Mouse (Mus musculus) CH12F3 (cell line): Measurements from ENCODE around the gene Rpl37.
"Not testable (repeated sequence)": the region's sequence is repeated elsewhere in the genome, so short reads cannot be mapped to it uniquely, and the experiment has no call there.

Experiments
- in situ Hi-C: fragments of 300-500 bp; cut with MboI; formaldehyde crosslinking; loops from 2 replicates; pipeline ENCODE4 v1.14.3; 2020; ENCODE audit warnings: low sequenced_read_pairs

Gene Rpl37

DNA sequence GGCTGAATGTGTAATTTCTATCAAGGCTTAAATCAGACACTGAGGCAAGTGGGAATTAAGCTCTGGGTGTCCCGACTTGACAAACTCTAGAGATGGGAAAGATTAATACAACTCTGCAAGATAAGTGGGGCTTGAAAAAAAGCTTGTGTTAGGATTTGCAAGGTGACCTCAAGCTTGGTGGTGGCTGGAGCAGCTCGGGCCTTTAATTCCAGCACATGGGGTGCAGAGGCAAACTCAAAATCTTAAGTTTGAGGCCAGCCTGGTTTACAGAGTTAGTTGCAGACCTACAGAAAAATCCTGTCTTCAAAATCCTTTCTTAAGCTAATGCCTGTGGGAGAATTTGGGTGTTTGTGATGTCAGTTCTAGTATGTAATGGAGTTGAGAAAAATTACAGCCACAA, 2.7 kb downstream of the Rpl37 start:
- in situ Hi-C loops, result loop anchor here (25.0 kb wide), 2 partner anchors 1132 to 1593 kb away; partner anchors contain the start of genes AW549877, Fbxo4 and Rictor

DNA sequence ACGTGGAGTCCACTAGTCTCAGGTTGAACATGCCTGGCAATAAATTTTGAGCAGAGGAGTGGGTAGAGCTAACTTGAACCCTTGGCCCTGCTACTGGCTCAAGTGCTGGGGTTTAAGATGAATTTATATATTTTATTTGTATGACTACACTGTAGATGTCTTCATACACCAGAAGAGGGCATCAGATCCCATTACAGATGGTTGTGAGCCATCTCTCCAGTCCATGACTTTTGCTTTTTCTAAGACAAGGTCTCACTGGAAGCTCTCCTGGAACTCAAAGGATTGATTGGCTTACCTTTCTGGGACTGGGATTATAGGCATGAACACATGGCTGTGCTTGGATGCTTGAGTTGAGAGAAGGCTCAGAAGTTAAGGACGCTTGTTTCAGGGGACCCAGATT, 3.3 kb downstream of the Rpl37 start:
- in situ Hi-C loops, result loop anchor here (25.0 kb wide), 2 partner anchors 1132 to 1593 kb away; partner anchors contain the start of genes AW549877, Fbxo4 and Rictor

DNA sequence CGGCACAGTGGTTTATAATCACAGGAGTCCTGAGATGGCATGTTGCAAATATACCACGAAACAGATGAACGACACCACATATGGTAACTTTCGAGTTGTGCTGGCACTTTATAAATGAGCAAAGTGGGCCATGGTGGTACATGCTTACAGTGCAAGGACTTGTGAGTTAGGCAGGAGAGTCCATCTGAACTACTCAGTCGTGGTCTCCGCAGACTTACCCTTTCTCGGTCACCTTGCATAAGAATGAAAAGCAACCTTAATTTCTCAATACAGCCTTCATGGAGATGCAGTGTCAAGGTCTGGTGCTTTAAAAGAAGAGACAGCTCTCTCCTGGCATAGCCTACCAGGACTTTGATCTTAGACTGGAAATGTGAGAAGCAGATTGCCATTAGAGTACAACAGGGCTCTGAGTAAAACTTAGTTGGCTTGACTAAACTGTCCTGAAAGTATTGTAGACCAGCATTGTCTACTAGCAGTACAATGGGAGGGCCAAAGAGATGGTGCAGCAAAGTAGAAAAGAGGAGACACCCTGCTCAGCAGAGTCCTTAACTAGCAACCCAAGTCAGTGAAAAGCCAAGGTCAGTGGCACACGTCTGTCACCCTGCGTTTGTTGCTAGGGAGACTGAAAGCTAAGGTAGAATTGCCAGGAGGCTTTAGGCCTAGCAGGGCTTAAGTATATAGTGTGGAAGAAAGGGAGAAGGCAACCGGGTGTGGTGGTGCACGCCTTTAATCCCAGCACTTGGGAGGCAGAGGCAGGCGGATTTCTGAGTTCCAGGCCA, 5.3 kb downstream of the Rpl37 start:
- in situ Hi-C loops, result loop anchor here (25.0 kb wide), 2 partner anchors 1134 to 1591 kb away; partner anchors contain the start of genes AW549877, Fbxo4 and Rictor

DNA sequence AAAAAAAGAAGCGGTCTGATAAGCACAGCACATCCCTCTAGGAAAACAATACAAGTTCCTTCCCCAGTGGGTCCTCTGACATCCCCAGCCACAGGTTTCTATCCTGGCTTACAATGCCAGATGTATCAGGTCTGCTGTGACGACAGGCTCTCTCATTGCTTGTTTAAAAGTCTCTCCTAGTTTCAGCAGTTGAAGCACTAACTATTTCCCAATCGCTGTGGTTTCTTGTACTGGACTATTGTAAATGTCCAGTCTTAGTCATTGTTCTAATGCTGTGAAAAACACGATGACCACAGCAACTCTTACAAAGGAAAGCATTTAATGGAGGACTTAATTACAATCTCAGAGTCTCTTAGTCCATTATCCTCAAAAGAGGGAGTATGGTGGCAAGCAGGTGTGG, 10.0 kb downstream of the Rpl37 start:
- in situ Hi-C loops, result no loop called here

DNA sequence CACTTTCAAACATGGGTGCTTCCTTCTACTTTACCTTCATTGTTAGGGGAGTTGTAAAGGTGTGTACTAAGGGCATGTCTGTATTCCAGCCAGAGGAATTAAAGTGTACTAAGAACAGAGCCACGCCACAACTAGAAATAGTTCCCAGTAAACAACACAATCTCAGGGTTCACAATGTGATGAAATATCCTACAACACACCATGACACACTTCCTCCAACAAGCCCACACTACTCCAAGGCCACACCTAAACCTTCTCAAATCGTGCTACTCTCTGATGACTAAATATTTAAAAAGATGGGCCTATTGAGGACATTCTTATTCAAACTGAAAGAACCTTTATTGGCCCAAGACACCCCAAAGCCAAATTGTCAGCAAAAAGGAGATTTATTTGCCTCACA, 11.0 kb downstream of the Rpl37 start:
- in situ Hi-C loops, result no loop called here

DNA sequence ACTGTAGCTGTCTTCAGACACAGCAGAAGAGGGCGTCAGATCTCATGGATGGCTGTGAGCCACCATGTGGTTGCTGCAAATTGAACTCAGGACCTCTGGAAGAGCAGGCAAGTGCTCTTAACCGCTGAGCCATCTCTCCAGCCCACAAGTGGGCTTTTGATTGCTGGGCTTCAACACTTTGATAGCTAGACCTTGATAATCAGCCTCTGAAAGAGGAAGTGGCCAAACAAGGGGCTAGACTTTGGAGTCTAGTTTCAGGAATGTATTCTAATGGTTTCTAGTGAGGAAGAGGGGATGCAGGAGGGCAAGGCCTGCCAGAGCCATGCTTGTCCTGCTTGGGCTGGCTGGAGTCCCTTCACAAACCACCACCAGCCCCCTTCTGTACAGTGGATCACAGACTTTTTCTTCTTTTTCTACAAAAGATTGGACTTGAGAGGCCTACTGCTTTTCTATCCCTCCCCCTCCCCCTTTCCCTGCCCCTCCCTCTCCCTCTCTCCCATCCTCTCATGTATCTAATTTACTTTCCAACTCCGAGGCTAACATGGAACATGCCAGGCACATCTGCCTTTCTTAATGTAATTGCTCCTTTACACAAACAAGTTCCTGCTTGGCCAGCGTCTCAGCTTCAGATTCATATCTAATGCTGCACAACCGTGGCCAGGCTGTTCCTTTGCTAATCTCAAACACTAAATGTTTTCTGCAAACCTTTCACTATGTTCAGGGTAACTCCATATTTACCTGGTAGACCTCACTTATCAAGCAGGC, 11.9 kb downstream of the Rpl37 start:
- in situ Hi-C loops, result no loop called here

DNA sequence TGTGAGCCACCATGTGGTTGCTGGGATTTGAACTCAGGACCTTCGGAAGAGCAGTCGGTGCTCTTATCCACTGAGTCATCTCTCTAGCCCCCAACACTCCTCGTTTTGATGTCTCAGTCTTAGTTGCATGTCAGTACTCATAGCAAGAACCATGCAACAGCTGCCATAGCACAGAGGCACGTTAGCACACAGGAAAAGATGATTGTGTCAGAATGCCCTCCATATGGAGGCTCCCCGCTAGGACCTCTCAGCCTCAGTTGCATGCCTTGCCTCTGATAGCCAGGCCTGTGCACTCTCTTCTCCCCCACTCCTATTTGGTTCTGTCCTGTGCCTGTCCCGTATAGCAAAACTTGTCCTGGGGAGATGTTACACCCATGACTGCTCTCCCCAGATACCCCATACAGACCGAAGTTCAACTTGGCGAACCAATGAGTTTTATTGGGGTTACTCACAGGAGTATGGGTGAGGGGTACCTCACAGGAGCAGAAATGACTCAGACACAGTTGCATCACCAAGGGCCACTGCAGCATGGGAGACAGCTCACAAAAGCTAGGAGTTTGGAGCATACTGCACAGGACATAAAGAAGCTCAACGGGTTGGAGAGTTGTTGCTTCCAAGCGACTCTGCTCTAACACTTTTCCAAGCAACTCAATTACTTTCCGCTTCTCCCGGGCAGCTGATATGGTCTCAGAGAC, 12.8 kb downstream of the Rpl37 start:
- in situ Hi-C loops, result no loop called here

DNA sequence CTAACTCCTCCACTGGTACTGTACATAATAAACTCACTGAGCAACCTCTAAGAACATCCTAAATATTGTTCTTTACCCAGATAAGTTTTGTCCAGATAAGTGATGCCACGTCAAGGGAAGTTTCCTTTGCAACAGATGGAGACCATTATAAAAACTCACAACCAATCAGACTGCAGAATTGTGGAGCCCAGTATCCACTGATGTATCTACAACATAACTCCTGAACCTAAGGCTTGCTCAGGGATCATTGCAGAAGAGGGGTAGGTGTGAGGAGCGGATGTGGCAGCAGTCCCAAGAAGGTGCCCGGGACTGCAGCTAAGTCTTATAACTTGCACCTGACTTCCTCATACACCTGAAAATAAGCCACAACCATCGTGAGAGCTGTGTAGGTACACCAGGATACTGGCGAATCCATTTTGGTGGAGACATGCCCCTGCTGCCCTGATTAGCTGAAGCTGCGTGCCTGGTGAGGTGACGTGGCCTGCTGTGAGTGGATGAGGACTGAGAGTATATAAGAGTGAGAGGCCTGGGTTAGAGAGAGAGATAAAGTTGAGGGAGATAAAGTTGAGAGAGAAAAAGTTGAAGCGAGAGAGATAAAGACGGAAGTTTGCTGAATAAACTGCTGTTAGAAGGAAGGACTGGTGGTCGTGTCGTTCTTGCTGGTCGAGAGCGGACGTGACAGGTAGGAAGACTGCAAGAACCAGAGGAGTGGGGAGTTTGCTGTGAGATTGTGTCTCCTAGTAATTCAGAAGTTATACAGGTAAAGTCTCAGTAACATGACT, 14.6 kb downstream of the Rpl37 start:
- in situ Hi-C loops, result not testable (repeated sequence)

DNA sequence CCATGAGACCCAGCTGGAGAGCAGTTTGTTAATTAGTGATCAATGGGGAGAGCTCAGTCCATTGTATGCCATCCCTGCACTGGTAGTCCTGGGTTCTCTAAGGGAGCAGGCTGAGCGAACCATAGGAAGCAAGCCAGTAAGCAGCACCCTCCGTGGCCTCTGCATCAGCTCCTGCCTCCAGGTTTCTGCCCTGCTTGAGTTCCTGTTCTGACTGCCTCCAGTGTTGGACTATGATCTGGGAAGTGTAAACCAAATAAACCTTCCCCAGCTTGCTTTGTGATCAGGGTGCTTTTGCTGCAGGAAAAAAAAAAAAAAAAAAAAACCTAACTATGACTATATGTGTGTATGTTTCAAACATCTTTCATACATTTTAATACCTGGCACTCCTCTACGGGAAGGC, 16.9 kb downstream of the Rpl37 start:
- in situ Hi-C loops, result no loop called here

DNA sequence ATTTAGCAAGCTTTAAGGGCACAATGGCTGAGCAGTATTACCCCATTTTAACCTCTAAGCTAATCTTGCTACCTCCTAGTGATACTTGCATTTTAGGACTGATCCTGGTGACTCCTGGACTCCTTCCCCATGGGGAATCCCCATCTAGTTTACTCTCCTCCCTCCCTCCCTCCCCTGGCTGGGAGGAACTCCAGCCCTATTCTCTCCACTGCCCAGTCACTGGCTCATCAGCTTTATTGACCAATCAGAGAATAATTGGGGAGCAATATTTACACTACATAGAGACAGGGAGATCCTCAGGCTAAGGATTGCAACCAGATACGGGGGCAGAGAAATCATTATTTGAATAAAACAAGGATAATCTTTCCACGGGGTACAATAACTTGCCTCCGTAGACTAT, 17.7 kb downstream of the Rpl37 start:
- in situ Hi-C loops, result no loop called here

DNA sequence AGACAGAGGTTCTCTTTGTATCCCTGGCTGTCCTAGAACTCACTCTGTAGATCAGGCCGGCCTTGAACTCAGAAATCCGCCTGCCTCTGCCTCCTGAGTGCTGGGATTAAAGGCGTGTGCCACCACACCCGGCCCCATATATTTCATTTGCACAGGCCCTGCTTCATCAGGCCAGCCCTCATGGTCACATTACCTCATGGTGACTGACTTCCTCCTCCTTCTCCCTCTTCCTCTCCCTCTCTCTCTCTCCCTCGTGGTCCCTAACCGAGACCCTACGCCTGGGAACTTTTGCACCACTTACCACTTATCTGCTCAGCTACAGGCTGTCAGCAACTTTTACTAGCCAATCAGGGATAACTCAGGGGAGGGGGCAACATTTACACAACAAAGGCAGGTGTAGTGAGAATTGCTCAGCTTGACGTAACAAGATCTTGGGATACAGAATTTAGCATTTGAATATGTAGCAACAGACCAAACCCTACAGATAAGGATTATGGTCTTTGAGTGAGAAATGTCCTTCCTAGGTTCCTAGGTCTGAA, 18.6 kb downstream of the Rpl37 start:
- in situ Hi-C loops, result no loop called here

DNA sequence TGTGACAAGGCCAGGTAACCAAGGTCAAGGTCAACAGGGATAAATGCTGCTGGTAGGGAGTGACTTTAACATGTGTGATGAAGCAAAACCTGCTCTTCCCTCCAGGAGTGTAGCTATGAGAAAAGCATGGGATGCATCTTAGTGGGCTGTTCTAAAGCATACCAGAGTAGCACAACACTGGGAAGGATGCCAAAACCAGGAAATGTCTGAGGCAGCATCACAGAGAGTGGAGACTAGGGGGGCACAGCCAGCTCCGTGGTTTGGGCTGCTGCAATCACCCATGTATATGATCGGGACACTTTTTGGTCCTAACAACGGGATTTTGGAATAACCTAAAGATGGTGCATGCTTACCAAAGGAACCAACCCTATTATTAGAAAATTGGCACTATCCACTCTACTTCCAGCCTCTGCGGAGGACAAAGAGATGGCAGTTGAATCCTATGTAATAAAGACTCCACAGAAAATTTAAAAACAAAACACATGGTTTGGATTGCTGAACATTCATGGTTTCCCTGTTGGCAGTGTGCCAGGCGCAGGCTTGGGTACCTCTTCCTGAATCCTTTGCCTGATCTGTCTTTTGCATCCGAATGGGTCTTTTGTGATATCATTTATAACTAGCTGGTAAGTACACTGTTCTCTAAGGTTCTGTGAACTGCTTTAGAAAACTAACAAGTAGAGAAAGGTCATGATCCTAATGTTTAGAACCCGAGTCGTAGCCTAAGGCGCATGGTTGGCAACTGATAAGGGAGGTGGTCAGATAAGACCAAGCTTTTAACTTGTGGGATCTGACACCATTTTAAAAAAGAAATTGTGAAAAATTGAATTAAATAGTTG, 21.8 kb downstream of the Rpl37 start:
- in situ Hi-C loops, result no loop called here

DNA sequence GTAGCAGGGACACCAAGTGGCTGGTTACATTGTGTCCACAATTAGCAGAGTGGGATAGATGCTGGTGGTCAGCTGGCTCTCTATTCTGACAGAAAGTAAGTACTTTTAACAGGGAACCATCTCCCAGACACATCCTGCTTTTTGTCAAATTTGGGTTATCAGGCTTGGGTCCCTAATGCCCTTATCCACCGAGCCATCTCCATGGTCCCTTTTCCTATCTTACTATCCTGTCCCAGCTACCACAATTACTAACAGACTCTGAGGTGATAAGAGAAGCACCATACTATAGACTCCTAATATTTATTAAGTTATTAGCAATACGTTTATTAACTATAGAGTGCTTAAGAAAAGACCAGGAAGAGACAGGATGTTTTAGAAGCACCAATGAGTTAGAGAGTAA, 22.9 kb downstream of the Rpl37 start:
- in situ Hi-C loops, result no loop called here

DNA sequence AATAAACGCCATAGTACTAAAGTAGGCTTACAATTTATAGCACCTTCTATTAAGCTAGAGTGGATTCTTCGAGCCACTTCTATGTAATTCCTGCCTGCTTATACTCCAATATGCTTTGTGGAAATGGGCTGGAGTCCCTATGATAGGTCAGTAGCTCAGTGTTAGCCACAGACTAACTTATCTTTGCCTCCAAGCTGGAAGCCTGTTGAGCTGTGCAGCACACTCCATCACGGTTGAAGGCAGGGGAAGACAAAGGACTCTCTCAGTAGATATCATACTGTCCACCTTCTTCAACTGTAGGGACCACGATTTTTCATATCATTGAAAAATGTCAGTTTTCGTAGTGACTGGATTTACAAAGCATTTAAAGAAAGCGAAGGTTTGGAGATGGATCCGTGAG, 23.4 kb downstream of the Rpl37 start:
- in situ Hi-C loops, result no loop called here

DNA sequence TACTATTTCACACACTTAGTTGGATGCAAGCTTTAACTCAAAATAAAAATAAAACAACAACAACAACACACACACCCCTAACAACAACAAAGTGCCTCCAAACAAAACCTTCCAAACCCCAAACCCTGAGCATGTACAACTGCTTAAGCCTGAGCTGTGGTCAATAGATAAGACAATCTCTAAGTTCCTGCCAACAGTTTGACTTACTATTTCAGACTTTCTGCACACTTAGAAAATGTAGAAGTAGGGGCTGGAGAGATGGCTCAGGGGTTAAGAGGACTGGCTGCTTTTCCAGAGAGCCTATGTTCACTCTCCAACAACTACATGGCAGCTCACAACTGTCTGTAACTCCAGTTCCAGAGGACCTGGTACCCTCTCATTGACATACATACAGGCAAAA, 23.9 kb downstream of the Rpl37 start:
- in situ Hi-C loops, result no loop called here

DNA sequence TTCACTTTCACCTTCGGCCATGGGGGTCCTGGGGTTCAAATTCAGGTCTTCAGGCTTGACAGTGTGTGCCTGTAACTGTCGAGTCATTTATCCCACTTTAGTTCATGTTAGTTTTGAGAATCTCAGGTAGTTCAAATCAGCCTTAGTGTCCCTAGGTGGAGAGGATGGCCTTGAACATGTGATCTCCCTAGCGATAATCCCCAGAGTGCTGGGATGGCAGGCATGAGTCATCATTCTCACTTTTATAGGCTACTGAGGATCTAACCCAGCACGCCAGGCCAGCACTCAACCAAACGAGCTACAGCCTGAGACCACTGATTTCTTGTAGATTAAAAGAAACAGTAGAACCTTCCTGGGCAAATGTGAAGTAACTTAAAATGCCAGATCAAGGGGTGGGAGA, 25.6 kb downstream of the Rpl37 start:
- in situ Hi-C loops, result no loop called here

DNA sequence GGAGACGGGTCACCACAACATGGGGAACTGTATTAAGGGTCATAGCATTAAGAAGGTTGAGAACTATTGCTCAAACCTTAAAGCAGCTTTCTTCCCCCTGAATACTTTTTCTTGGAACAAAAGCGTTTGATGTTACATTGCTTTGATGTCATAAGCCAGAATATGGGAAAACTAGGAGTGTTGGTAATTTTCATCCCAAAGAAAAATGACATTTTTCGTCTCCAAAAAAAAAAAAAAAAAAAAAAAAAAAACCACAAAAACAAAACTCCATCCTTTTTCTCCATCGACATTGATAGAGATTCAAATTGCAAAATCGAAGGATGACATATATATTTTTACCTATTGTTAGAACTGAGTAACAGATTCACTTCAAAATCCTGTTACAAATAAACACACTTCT, 26.3 kb downstream of the Rpl37 start:
- in situ Hi-C loops, result no loop called here

DNA sequence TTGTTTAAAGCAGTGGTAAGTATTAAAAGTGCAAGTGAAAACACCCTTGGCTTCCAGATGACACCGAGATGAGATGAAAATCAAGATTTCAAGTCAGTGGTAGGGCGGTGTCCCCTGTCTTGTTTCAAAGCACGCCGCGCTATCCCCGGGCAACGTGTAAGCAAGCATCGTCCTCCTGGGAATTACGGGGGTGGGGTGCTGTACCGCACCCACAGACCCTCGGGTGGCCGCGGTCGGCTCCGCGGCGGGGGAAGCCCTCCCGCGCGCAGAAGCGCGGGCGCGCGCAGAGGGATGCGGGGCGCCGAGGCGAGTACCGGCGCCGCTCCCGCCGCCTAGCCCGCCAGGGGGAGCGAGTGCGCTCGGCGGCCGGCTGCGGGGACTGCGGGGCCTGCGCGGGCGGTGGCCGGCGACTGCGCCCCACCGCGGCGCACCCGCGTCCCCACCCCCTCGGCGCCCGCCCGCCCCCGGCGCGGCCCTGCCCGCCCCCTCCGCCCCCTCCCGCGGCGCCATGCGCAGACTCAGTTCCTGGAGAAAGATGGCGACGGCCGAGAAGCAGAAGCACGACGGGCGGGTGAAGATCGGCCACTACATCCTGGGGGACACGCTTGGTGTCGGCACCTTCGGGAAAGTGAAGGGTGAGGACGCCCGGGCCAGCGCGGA, 27.0 kb downstream of the Rpl37 start, which contains the start of gene Prkaa1:
Gene Prkaa1, plus strand, starts transcription at position 501 of the 660 bp plus-strand sequence.
- in situ Hi-C loops, result no loop called here
